Mouse (Mus musculus) ES-E14 (cell line): ENCODE measurements at regions not wholly inside any gene's neighbourhood (a gene's known extent, or its start where the extent isn't known, plus 50 kb on each side); places are given as distances from the start of the nearest gene placed in this dataset.

ENCODE experiments used
- CHD2 ChIP-seq: IDR thresholded peaks from 2 replicates; pipeline ENCODE4 v1.6.1; 2014; ENCODE audit warnings: mild to moderate bottlenecking, low read depth, low read length, inconsistent platforms
- HCFC1 ChIP-seq: IDR thresholded peaks from 2 replicates; pipeline ENCODE4 v1.6.1; 2012; ENCODE audit warnings: low read length, inconsistent platforms, borderline replicate concordance; ENCODE audit not compliant: insufficient read depth
- ZC3H11A ChIP-seq: IDR thresholded peaks from 2 replicates; pipeline ENCODE4 v1.6.1; 2012; ENCODE audit warnings: low read depth, mild to moderate bottlenecking, inconsistent platforms, low read length, borderline replicate concordance
- ZNF384 ChIP-seq: IDR thresholded peaks from 2 replicates; pipeline ENCODE4 v1.6.1; 2012; ENCODE audit warnings: low read depth, low read length, inconsistent platforms

- no peak for TF ChIP-seq CHD2
- TF ChIP-seq ZNF384 = no peak
- no peak for TF ChIP-seq ZC3H11A
- TF ChIP-seq HCFC1 = no peak
These were observed 406.7 kb downstream of the Ccdc171 start for GRCm38 (mm10) chr4:83931897-83932654.
